Mouse (Mus musculus): Measurements from ENCODE around the gene Vstm2l.

Vstm2l gene

DNA sequence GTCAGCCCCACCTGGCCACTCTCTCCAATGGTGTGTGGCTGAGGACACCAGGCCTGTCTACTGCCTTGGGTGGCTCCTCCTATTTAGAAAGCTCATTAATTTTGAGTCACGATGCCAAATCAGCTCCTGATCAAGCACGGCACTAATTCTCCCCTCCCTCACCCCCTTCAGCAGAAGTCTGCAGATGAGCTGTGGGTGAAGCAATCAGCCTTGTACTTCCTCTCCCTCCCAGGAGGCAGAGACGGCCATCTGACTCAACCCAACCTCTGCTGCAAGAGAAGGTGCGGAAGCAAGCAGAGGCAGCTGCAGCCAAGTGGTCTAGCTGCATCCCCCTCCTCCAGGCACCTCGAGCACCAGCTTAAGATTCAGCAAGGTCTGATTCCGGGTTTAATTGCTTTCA is 76.6 kb downstream of the Vstm2l start:
- in situ Hi-C loops (cut with MseI, MboI), result no loop called here

- in situ Hi-C loops (cut with MseI, MboI), result no loop called here
Measured at GRCm38 (mm10) chr2:157992501-157992900, 78.0 kb downstream of the Vstm2l start.
